ENCODE assay signal across 8 mouse cellular contexts in genomic region chr8:123884721-123885565, GRCm38 (mm10). TPM values are rescaled to one million over a fixed set of nuclear protein-coding genes. Genes with fewer than 3 reads are reported as not detected.
A peak's percentile ranks its signal among the peaks of the same experiment; 100 is the strongest.
DNase-seq lines count a peak whose midpoint lies in the region; ATAC-seq lines count a peak whose summit lies in the region.

No protein-coding gene starts in this region.

- H3K4me2 ChIP-seq in lung, embryonic 15.5 days: no peak overlapping the region
- peak overlapping the region; percentile 28; the same call in 1 of the 2 replicates for H3K4me2 ChIP-seq in intestine, embryonic 15.5 days (replicated peaks)
- peak overlapping the region; percentile 25 for H3K4me2 ChIP-seq in midbrain, embryonic 13.5 days (replicated peaks)

- H3K4me1 ChIP-seq in lung, embryonic 15.5 days: 0 out of 2 replicates have a peak, but pooled peaks cover 4% of the 10 kb centered on the region
- peaks cover 6% of the 10 kb centered on the region for H3K4me1 ChIP-seq in intestine, embryonic 15.5 days (replicated peaks)
- peaks cover 14% of the 10 kb centered on the region for H3K4me1 ChIP-seq in midbrain, embryonic 13.5 days (replicated peaks)

- H3K9ac ChIP-seq in lung, embryonic 15.5 days: no peak overlapping the region
- no peak overlapping the region for H3K9ac ChIP-seq in intestine, embryonic 15.5 days
- 0 out of 2 replicates have a peak overlapping the region, but pooled peaks have one; percentile 7 for H3K9ac ChIP-seq in midbrain, embryonic 13.5 days (replicated peaks)

- peaks cover 20% of the 10 kb centered on the region for H3K27me3 ChIP-seq in lung, embryonic 15.5 days
- H3K27me3 ChIP-seq in intestine, embryonic 15.5 days (replicated peaks): peaks cover 11% of the 10 kb centered on the region
- peaks cover 20% of the 10 kb centered on the region for H3K27me3 ChIP-seq in midbrain, embryonic 13.5 days

- H3K9me3 ChIP-seq in lung, embryonic 15.5 days: no peaks in the 10 kb centered on the region
- no peaks in the 10 kb centered on the region for H3K9me3 ChIP-seq in intestine, embryonic 15.5 days
- no peaks in the 10 kb centered on the region for H3K9me3 ChIP-seq in midbrain, embryonic 13.5 days

- peak; percentile 35; the same call in 1 of the 2 replicates for ATAC-seq in lung, embryonic 15.5 days (ENCODE audit: borderline replicate concordance, extremely low read depth, low FRiP score, low TSS enrichment)
- peak; percentile 65 for ATAC-seq in intestine, embryonic 15.5 days
- peak; percentile 91 for ATAC-seq in midbrain, embryonic 13.5 days

- no peaks in the 10 kb centered on the region for H3K36me3 ChIP-seq in lung, embryonic 15.5 days
- no peaks in the 10 kb centered on the region for H3K36me3 ChIP-seq in intestine, embryonic 15.5 days
- H3K36me3 ChIP-seq in midbrain, embryonic 13.5 days: no peaks in the 10 kb centered on the region

- peak; percentile 17 to 42 for DNase-seq in adrenal gland, adult (ENCODE audit: inconsistent age in 2 of 2, low spot score in 1 of 2)
- no peak for DNase-seq in adrenal gland, postnatal 25 days
- DNase-seq in lung, postnatal 25 days (ENCODE audit: low spot score): no peak
- DNase-seq in adipocyte (ENCODE audit: low spot score): no peak
- DNase-seq in spleen, postnatal 10 days (ENCODE audit: low spot score in 2 of 2): no peak

- H3K4me3 ChIP-seq in lung, embryonic 15.5 days: no peak overlapping the region
- no peak overlapping the region for H3K4me3 ChIP-seq in intestine, embryonic 15.5 days (replicated peaks)
- no peak overlapping the region for H3K4me3 ChIP-seq in midbrain, embryonic 13.5 days (replicated peaks)

- H3K27ac ChIP-seq in lung, embryonic 15.5 days: no peak overlapping the region
- H3K27ac ChIP-seq in intestine, embryonic 15.5 days: no peak overlapping the region
- H3K27ac ChIP-seq in midbrain, embryonic 13.5 days: peak overlapping the region; percentile 52

- 5% methylated on average over 13 of the region's 14 CpGs for WGBS in lung, embryonic 15.5 days
- WGBS in intestine, embryonic 15.5 days: 5% methylated on average over 13 of the region's 14 CpGs
- WGBS in midbrain, embryonic 13.5 days: 6% methylated on average over 14 of the region's 14 CpGs

RNA-seq across cellular contexts. Expression of gene Acta1, which starts 9.6 kb away (rescaled TPM):
- 1.5 TPM in 1 of 2 replicates, not detected in the other for total RNA-seq in adrenal gland, postnatal 25 days (2021)
- polyA plus RNA-seq in lung, embryonic 15.5 days (2015; fragmentation: Nextera tagmentation; extraction: Ambion mirVana): 9.0 and 31.1 TPM in 2 replicates
- 6.3 and 22.2 TPM in 2 replicates for polyA plus RNA-seq in intestine, embryonic 15.5 days (2015; fragmentation: Nextera tagmentation; extraction: Ambion mirVana)
- 2.3 and 3.1 TPM in 2 replicates for polyA plus RNA-seq in midbrain, embryonic 13.5 days (2015; fragmentation: Nextera tagmentation; extraction: Ambion mirVana)

RNA-seq across cellular contexts. Expression of gene Ccsap, which starts 24.9 kb away (rescaled TPM):
- total RNA-seq in adrenal gland, postnatal 25 days (2021): 2.7 and 4.4 TPM in 2 replicates
- polyA plus RNA-seq in lung, embryonic 15.5 days (2015; fragmentation: Nextera tagmentation; extraction: Ambion mirVana): 4.9 and 5.6 TPM in 2 replicates
- 3.4 and 3.6 TPM in 2 replicates for polyA plus RNA-seq in intestine, embryonic 15.5 days (2015; fragmentation: Nextera tagmentation; extraction: Ambion mirVana)
- polyA plus RNA-seq in midbrain, embryonic 13.5 days (2015; fragmentation: Nextera tagmentation; extraction: Ambion mirVana): 4.0 and 5.1 TPM in 2 replicates

Comparison
In these comparisons a context has a peak if more than half of its experiments do, and no peak if none do; other contexts are left out.
1. DNase-seq: peak in adrenal gland, adult (2 of 2); none in adrenal gland, postnatal 25 days (single experiment), lung, postnatal 25 days (single experiment), adipocyte (single experiment) and spleen, postnatal 10 days (0 of 2).
2. ATAC-seq: peak in every context shown above with its lines; median percentile 91 in midbrain, embryonic 13.5 days; 65 in intestine, embryonic 15.5 days; 35 in lung, embryonic 15.5 days.